Mouse (Mus musculus) Patski (cell line): ENCODE measurements at regions not wholly inside any gene's neighbourhood (a gene's known extent, or its start where the extent isn't known, plus 50 kb on each side); places are given as distances from the start of the nearest gene placed in this dataset.

Experiments used
- ATAC-seq: fragments of 100-300 bp; one replicate; pipeline ENCODE4 v1.8.0; 2021
- CTCF ChIA-PET: fragments of 350-600 bp; sonication (Branson Sonifier 250); formaldehyde crosslinking; loops from one replicate; lab custom pipeline; 2022; ENCODE audit warnings: inconsistent platforms; lab: Charles Lee
- POLR2A ChIA-PET: fragments of 350-600 bp; sonication (Branson Sonifier 250); formaldehyde crosslinking; loops from one replicate; lab custom pipeline; 2022; ENCODE audit warnings: antibody characterized with exemption, inconsistent platforms; lab: Charles Lee
- DNase-seq: peaks from one replicate; pipeline ENCODE4 v3.0.0-alpha.2; 2011; ENCODE audit warnings: low read depth, low spot score
- H3K27me3 ChIP-seq: fragments of 371-371 bp; one replicate; pipeline ENCODE4 v1.5.1; 2021
- CTCF ChIP-seq: fragments of 100-300 bp; IDR thresholded peaks from one replicate; pipeline ENCODE4 v1.5.1; 2021
- in situ Hi-C: fragments of 300-500 bp; cut with MboI; formaldehyde crosslinking; loops from 3 replicates; pipeline ENCODE4 v1.11.1; 2018; ENCODE audit warnings: low pct_unique_long_range_greater_than_20kb, mixed read lengths

DNA sequence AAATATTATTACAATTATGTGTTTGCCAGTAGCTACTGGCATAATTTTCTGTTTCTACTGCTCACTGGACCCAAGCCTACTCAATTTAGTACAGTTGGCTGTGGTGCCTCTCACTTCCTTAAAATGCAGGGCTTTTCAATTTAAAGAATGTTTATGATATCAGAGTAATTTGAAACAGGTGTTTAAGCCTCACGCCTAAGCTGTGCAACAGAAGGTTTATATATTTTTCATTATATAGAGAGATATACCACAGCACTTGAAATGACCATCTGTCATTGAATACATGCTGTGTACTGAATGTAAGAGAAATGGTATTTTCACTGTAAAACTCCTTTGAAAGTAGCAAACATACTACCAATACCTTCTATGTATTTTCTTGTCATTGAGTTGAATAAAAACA, 376.8 kb downstream of the Otol1 start:
- ChIA-PET POLR2A (no interaction called here), CTCF (no interaction called here)
- TF ChIP-seq CTCF, result no peak
- DNase-seq (no peak), ATAC-seq (no peak)
- H3K27me3 ChIP-seq, result no peaks in the 10 kb centered on the region
- in situ Hi-C loops, result no loop called here

DNA sequence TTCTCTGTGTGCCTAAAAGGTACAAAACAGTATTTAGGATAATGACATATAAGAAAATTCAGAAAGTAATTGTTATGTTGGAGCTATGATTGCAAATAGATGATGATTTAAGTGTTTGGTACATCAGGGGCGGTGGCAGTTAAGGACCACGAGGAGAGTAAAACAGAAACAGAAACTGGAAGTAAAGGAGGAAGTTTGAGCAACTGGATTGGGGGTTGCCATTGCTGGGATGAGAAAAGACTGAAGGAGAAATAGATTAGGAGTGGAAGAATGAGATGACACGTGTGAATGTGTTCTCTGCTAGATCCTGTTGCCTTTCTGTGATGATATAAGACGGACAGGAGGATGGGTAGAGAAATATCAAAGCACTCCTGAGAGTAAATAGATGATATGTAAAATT, 378.5 kb downstream of the Otol1 start:
- no peaks in the 10 kb centered on the region for H3K27me3 ChIP-seq
- DNase-seq (no peak), ATAC-seq (no peak)
- ChIA-PET POLR2A (no interaction called here), CTCF (no interaction called here)
- TF ChIP-seq CTCF, result no peak
- in situ Hi-C loops, result no loop called here

DNA sequence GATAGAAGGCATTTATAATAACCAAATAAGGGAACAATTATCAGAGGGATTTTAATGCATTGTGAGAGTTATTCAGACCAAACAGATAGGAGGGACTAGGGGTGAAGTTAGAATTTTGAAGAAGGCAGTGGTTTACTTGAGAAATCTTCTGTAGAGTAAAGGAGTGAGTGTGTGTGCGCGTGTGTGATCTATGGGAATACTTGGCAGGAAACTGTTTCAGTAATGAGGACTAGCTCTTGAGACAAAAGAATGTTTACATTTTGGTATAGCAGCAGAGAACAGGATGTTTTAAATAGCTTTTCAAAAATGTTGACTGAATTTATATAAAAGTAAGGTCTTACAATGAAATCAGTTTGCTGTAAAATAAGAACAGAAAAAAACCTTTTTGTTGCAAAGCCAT, 393.8 kb downstream of the Otol1 start:
- POLR2A ChIA-PET, result no interaction called here

GRCm38 (mm10) chr3:70406571-70406970, 399.2 kb downstream of the Otol1 start:
- in situ Hi-C loops, result no loop called here
- peaks cover 10% of the 10 kb centered on the region for H3K27me3 ChIP-seq
- ChIA-PET CTCF (no interaction called here), POLR2A (no interaction called here)
- no peak for TF ChIP-seq CTCF
- DNase-seq, result no peak
- no peak for ATAC-seq

More for the DNA sequence above, 393.8 kb downstream of the Otol1 start:
- DNase-seq, result no peak
- no peak for TF ChIP-seq CTCF
- no peak for ATAC-seq
- CTCF ChIA-PET, result interaction anchor here (2.8 kb wide), 1 partner anchor 16 kb away, joined by 6 read pairs; no protein-coding TSS in a partner anchor
- H3K27me3 ChIP-seq, result peaks cover 10% of the 10 kb centered on the region
- in situ Hi-C loops, result no loop called here

DNA sequence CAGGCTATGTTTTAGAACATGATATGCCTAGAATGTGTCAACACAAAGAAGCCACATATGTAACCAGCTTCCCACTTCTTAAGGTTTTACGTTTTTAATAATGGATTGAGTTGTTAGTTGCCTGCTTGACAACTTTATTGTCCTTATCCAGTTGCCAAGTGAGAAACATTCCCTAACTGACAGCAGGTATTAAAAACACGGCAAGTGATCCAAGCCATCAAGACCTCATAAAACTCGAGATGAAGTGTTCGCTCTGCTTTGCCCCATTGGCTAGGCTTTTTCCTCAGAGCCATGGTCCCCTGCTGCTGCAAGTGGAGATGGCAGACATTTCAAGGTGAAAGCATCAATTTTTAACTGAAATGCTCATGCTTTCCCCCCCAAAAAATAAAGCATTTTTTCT, 410.9 kb downstream of the Otol1 start:
- ATAC-seq (no peak), DNase-seq (no peak)
- H3K27me3 ChIP-seq, result no peaks in the 10 kb centered on the region
- in situ Hi-C loops, result no loop called here
- CTCF ChIA-PET, result no interaction called here
- TF ChIP-seq CTCF, result no peak
- POLR2A ChIA-PET, result no interaction called here

GRCm38 (mm10) chr3:70422016-70422415, 414.6 kb downstream of the Otol1 start:
- in situ Hi-C loops, result no loop called here
- ChIA-PET CTCF (no interaction called here), POLR2A (no interaction called here)
- DNase-seq (no peak), ATAC-seq (no peak)
- no peaks in the 10 kb centered on the region for H3K27me3 ChIP-seq
- TF ChIP-seq CTCF, result no peak

GRCm38 (mm10) chr3:70422669-70423068, 415.3 kb downstream of the Otol1 start:
- in situ Hi-C loops, result no loop called here
- TF ChIP-seq CTCF, result no peak
- H3K27me3 ChIP-seq, result no peaks in the 10 kb centered on the region
- ChIA-PET CTCF (no interaction called here), POLR2A (no interaction called here)
- no peak for DNase-seq
- no peak for ATAC-seq

DNA sequence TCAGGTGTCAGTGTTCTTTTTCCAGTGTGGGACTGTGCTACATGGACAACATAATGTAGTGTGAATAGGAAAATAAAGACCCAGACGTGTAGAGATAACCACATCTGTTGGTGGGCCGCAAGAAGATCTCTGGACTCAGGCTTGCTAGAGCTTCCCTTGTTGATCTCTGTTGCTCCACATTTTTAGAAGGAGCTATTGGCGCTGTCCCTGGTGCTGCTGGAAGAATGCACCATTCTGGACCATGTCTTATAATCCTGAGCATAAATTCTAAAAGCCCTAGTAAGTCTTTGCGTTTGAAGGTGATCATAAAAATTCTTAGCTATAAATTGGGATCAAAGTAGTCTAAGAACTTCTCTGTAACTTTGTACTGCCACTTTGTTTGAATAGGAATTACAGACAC, 429.3 kb downstream of the Otol1 start:
- no peaks in the 10 kb centered on the region for H3K27me3 ChIP-seq
- in situ Hi-C loops, result no loop called here
- DNase-seq, result no peak
- TF ChIP-seq CTCF, result no peak
- ChIA-PET POLR2A (no interaction called here), CTCF (interaction anchor here (1.2 kb wide), 1 partner anchor 14 kb away, joined by 4 read pairs; no protein-coding TSS in a partner anchor)
- ATAC-seq, result no peak

- DNase-seq (no peak), ATAC-seq (no peak)
- no peaks in the 10 kb centered on the region for H3K27me3 ChIP-seq
- ChIA-PET CTCF (no interaction called here), POLR2A (no interaction called here)
- in situ Hi-C loops, result no loop called here
- TF ChIP-seq CTCF, result no peak
These were observed 449.9 kb downstream of the Otol1 start for GRCm38 (mm10) chr3:70457181-70457847.

- no peaks in the 10 kb centered on the region for H3K27me3 ChIP-seq
- ChIA-PET CTCF (no interaction called here), POLR2A (no interaction called here)
- ATAC-seq (no peak), DNase-seq (no peak)
- TF ChIP-seq CTCF, result no peak
- in situ Hi-C loops, result no loop called here
These were observed 453.4 kb downstream of the Otol1 start for GRCm38 (mm10) chr3:70460811-70461210.

DNA sequence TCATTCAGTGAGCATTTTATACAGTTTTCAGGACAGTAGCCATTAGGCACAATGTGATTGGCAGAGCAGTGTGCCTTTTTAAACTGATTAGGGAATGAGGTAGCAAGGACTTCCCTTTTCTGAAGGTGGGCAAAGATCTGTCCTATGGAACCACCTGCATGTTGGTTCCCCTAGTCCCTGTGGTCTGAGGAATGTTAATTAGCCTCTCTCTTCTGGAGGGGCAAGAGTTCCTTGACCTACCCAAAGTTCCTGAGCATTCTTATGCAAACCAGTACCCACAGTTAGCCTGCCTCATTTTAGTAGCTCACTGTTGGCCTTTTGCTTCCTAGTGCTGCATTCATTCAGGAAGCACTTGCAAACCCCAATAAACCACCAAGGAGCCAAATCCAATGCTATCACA, 455.8 kb downstream of the Otol1 start:
- TF ChIP-seq CTCF, result no peak
- no peaks in the 10 kb centered on the region for H3K27me3 ChIP-seq
- no peak for ATAC-seq
- CTCF ChIA-PET, result interaction anchor here (1.1 kb wide), 1 partner anchor 9 kb away, joined by 3 read pairs; no protein-coding TSS in a partner anchor
- DNase-seq, result no peak
- in situ Hi-C loops, result no loop called here
- POLR2A ChIA-PET, result no interaction called here

DNA sequence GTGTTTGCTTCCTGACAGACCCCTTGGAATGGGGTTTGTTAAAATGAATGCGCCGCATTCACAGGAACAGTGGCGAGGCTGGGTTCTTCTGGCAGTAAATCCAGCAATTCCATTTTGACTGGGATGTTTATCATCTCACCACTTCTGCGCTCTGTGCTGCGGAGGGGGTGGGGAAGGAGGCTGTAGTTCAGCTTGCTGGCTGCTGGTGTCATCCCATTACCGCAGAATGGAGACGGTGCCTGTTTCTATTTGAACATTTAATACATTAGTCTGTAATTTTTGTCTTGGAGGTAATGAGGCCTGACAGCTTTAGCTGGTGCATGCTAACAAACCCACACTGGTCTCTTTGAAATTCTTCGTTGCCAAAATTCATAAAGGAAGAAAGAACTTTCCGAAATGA, 475.1 kb downstream of the Otol1 start:
- in situ Hi-C loops, result no loop called here
- peaks cover 8% of the 10 kb centered on the region for H3K27me3 ChIP-seq
- CTCF ChIA-PET, result no interaction called here
- POLR2A ChIA-PET, result no interaction called here
- peak; percentile 35 for TF ChIP-seq CTCF
- ATAC-seq, result no peak
- no peak for DNase-seq
